Mouse (Mus musculus) limb, embryonic 12.5 days (tissue): ENCODE data around the gene Rai1. TPM values are rescaled to one million over a fixed set of nuclear protein-coding genes. Genes with fewer than 3 reads are reported as not detected.

Source experiments
- ATAC-seq: fragments of 200-750 bp; cut with Nextera tagmentation; 2 replicates; pipeline ENCODE4 v1.8.0; 2017; ENCODE audit warnings: low read depth, moderate TSS enrichment; ENCODE audit not compliant: insufficient number of reproducible peaks, insufficient read depth, low FRiP score, low TSS enrichment
- H3K27ac ChIP-seq: fragments of 300-500 bp; sonication (generic); 2 replicates; pipeline ENCODE4 v1.5.1; 2016; ENCODE audit warnings: mild to moderate bottlenecking, moderate library complexity
- H3K27me3 ChIP-seq: fragments of 300-500 bp; sonication (generic); 2 replicates; pipeline ENCODE4 v1.6.1; 2016; ENCODE audit warnings: mild to moderate bottlenecking, moderate library complexity
- H3K36me3 ChIP-seq: fragments of 300-500 bp; sonication (generic); 2 replicates; pipeline ENCODE4 v1.6.1; 2016; ENCODE audit warnings: mild to moderate bottlenecking, moderate library complexity
- H3K4me1 ChIP-seq: fragments of 300-500 bp; sonication (generic); replicated peaks from 2 replicates; pipeline ENCODE4 v1.6.1; 2016
- H3K4me2 ChIP-seq: fragments of 300-500 bp; sonication (generic); 2 replicates; pipeline ENCODE4 v1.6.1; 2016; ENCODE audit warnings: mild to moderate bottlenecking, moderate library complexity
- H3K4me3 ChIP-seq: fragments of 300-500 bp; sonication (generic); replicated peaks from 2 replicates; pipeline ENCODE4 v1.5.1; 2016; ENCODE audit warnings: mild to moderate bottlenecking
- H3K9ac ChIP-seq: fragments of 300-500 bp; sonication (generic); replicated peaks from 2 replicates; pipeline ENCODE4 v1.6.1; 2016; ENCODE audit warnings: mild to moderate bottlenecking, moderate library complexity
- H3K9me3 ChIP-seq: fragments of 300-500 bp; sonication (generic); 2 replicates; pipeline ENCODE4 v1.6.1; 2016; ENCODE audit warnings: mild to moderate bottlenecking, moderate library complexity
- WGBS: fragments of 180-500 bp; shearing (Covaris S2); methylation state at CpG from one replicate; pipeline ENCODE4 v1.1.7; 2016; 5-methylcytosine and 5-hydroxymethylcytosine counted together
- polyA plus RNA-seq: library from polyadenylated mRNA; unstranded; fragments of >200 nt; fragmentation: Nextera tagmentation; extraction: Ambion mirVana; gene quantifications from 2 replicates; pipeline ENCODE4 v1.2.1, GENCODE M21; 2016

Rai1 gene
- polyA plus RNA-seq, 1 experiment from 2014 or later: 36.2 TPM

DNA sequence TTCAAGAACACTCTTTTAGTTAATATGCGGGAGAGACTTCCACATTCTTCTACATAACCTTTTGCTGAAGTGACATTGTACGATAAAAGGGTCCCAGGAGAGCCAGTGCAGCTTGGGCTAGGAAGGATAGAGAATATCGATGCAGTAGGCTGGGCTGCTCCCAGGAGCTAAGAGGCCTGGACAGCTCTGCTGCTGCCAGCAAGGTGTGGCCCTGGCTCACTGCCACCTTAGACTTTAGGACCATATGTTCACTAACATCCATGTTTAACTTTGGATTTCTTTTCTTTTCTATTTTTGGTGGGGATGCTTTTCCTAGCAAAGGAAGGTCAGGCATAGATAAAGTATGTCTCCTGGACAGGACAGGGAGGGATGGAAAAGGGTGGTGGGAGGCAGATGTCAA, 44.3 kb downstream of the Rai1 start:
- H3K4me3 ChIP-seq: no peak overlapping the region
- no peaks in the 10 kb centered on the region for H3K27me3 ChIP-seq
- no peak overlapping the region for H3K9ac ChIP-seq
- no peak overlapping the region for H3K27ac ChIP-seq
- H3K36me3 ChIP-seq: peaks cover 92% of the 10 kb centered on the region
- H3K9me3 ChIP-seq: no peaks in the 10 kb centered on the region
- H3K4me2 ChIP-seq: no peak overlapping the region
- 90% methylated on average over 3 of the region's 3 CpGs for WGBS
- no peak for ATAC-seq
- H3K4me1 ChIP-seq: no peaks in the 10 kb centered on the region

DNA sequence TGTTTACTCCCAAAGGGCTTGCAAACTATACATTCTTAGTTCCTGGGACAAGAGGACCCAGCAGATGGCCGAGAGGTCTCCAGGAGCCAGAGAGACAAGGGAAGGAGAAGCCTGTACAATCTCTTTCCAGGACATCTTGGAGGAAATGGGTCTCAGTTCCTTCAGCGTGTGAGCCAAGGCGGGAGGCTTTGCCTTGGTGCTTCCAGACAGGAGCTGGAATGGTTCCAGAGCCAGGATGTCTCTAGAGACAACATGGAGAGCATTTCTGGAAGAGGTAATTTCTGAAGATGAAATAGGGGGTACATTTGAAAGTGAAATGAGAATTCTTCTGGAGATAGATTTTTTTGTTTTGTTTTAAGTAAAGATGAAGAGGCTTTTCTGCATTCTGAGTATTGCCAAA, 45.9 kb downstream of the Rai1 start:
- H3K9me3 ChIP-seq: no peaks in the 10 kb centered on the region
- no peak overlapping the region for H3K4me2 ChIP-seq
- ATAC-seq: no peak
- 92% methylated on average over 3 of the region's 3 CpGs for WGBS
- H3K27ac ChIP-seq: no peak overlapping the region
- peaks cover 90% of the 10 kb centered on the region for H3K36me3 ChIP-seq
- no peak overlapping the region for H3K4me3 ChIP-seq
- no peak overlapping the region for H3K9ac ChIP-seq
- H3K27me3 ChIP-seq: no peaks in the 10 kb centered on the region
- no peaks in the 10 kb centered on the region for H3K4me1 ChIP-seq

DNA sequence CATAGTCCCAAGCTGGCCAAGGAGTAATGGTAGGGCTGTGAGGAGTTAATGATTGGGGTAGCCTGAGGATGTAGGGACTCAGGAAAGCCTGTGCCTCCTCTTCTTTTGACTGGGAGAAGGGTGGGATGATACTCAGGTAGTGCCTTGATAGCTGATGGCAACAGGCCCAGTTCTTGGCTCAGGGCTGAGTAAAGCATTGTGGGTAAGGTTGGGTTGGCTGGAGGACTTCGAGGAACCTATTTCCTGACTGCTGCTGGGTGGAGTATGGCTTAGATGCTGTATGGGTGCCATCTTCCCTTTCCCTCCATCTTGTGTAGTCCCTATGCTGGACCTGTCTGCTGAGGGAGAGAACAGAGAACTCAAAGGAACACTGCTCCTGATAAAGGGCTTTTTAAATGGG, 47.5 kb downstream of the Rai1 start:
- Histone ChIP-seq H3K9me3 (no peaks in the 10 kb centered on the region), H3K9ac (no peak overlapping the region), H3K36me3 (peaks cover 85% of the 10 kb centered on the region), H3K4me2 (no peak overlapping the region), H3K27me3 (no peaks in the 10 kb centered on the region), H3K27ac (no peak overlapping the region), H3K4me3 (no peak overlapping the region), H3K4me1 (no peaks in the 10 kb centered on the region)
- ATAC-seq: no peak
- WGBS: 92% methylated on average over 1 of the region's 1 CpGs

DNA sequence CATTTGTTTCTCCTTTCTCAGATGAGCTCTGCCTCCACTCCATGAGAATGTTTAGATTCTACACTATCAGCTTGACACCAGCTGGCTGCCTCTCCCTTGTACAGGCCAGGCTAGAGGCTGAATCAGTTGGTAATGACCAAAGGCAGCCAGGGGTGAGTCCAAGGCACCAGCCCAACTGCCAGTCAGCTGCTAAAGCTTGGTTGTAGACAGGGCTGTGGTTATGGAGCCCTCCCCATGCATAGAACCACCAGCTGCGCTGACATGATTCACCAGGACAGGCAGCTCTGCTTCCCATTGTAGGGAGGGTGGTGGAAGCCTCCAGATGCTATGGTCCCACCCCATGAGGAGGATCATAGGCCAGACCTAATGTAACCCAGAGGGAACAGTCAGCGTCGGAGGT, 49.1 kb downstream of the Rai1 start:
- Histone ChIP-seq H3K27me3 (no peaks in the 10 kb centered on the region), H3K9me3 (no peaks in the 10 kb centered on the region), H3K27ac (no peak overlapping the region), H3K4me2 (no peak overlapping the region), H3K4me1 (no peaks in the 10 kb centered on the region), H3K4me3 (no peak overlapping the region), H3K9ac (no peak overlapping the region), H3K36me3 (peaks cover 71% of the 10 kb centered on the region)
- ATAC-seq: no peak
- WGBS: 82% methylated on average over 3 of the region's 3 CpGs

DNA sequence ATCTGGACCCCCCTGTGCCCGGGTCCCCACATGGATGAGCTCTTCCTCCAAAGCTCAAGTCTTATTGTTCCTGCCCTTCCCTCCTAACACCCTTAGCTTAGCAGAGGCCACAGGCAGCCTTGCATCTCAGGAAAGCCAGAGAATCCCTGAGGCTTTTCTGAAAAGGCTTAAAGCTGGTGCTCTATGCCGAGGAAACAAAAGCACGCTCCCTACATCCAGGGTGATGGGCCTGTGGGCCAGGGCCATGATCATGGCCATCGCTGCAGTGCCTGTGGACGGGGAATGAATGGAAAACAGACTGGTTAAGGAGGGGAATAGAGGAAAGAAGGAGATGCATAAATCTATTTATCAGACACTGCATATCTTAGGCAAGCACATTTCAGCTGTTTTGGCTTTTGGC, 50.9 kb downstream of the Rai1 start:
- no peaks in the 10 kb centered on the region for H3K9me3 ChIP-seq
- H3K4me2 ChIP-seq: no peak overlapping the region
- H3K36me3 ChIP-seq: peaks cover 60% of the 10 kb centered on the region
- no peak overlapping the region for H3K27ac ChIP-seq
- H3K9ac ChIP-seq: no peak overlapping the region
- H3K4me3 ChIP-seq: no peak overlapping the region
- 90% methylated on average over 5 of the region's 5 CpGs for WGBS
- peaks cover 8% of the 10 kb centered on the region; the same call in 1 of the 2 replicates for H3K4me1 ChIP-seq
- no peak for ATAC-seq
- no peaks in the 10 kb centered on the region for H3K27me3 ChIP-seq

DNA sequence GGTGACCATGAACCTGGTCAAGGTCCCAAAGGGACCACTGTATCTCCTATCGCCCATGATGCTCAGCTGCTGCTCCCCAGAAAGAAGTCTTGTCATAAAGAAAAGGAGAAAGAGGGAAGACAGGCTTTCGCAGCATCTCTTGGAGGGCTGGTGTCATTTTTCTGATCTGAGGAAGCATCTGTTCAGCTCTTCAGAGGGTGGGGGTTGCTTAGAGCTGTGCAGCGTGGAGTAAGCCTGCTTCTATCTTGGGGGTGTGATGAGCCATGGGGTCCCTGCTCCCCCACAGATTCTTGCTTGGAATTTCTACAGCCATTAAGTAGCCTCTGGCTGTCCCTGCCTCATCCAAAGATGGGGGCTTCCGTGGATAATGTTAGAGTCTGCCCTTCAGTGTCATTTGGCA, 53.5 kb downstream of the Rai1 start:
- Histone ChIP-seq H3K9ac (no peak overlapping the region), H3K36me3 (peaks cover 53% of the 10 kb centered on the region), H3K4me2 (no peak overlapping the region), H3K4me3 (no peak overlapping the region), H3K9me3 (no peaks in the 10 kb centered on the region), H3K27me3 (no peaks in the 10 kb centered on the region), H3K27ac (no peak overlapping the region), H3K4me1 (peaks cover 26% of the 10 kb centered on the region)
- WGBS: 85% methylated on average over 4 of the region's 4 CpGs
- no peak for ATAC-seq

DNA sequence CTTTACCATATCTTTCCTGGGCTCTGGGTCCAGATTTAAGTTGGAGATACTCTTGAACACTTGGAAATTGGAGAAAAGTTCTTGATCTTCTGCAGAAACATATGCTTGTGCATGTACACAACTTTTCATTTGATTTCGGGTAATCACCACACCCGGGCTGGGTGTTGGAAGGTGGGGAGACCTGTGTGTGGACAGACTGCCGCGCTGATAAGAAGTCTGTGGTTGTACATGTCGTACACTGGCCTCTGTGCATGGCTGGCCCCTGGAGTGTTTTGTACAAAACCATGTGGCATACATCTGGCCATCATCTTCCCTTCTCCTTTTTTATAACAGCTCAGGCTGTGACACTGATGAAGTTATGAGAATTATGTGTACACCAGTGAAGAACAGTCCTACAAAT, 55.1 kb downstream of the Rai1 start:
- H3K36me3 ChIP-seq: peaks cover 44% of the 10 kb centered on the region
- H3K4me3 ChIP-seq: no peak overlapping the region
- no peaks in the 10 kb centered on the region for H3K27me3 ChIP-seq
- H3K9me3 ChIP-seq: no peaks in the 10 kb centered on the region
- 0 out of 2 replicates have a peak overlapping the region, but pooled peaks have one; percentile 4 for H3K27ac ChIP-seq
- no peak overlapping the region for H3K4me2 ChIP-seq
- no peak for ATAC-seq
- 84% methylated on average over 5 of the region's 5 CpGs for WGBS
- H3K9ac ChIP-seq: no peak overlapping the region
- H3K4me1 ChIP-seq: peaks cover 42% of the 10 kb centered on the region

DNA sequence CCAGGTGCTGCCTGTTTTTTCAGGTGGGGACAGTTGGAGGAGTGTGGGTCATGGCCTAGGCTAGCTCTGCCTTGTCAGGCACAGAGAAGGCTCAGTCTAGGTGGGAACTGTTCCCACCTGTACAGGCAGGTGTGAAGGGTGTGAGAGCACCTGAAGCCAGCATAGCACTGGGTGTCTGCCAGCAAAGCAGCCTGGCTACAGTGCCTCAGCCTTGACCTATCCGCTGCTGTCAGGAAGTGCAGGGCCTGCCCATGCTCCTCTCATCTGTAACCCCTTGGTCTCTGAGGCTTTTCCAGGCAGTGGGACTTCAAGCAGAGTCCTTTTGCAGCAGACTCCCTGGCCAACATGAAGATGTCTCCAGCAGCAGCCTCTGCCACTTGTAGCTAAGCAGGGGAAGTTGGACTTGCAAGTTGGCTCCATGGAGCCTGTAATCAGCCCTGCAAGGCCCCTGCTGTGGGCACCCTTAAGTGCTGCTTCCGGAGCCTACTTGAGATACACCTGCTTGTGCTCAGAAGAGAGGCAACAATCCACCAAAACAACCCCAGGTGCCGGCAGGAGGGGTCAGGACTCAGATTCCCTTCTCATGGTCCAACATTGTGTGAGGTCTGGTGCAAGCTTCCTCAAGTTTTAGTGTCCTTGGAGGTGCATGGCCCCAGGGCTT, 55.8 kb downstream of the Rai1 start:
- peaks cover 40% of the 10 kb centered on the region for H3K36me3 ChIP-seq
- peaks cover 45% of the 10 kb centered on the region for H3K4me1 ChIP-seq
- no peak overlapping the region for H3K4me2 ChIP-seq
- no peaks in the 10 kb centered on the region for H3K9me3 ChIP-seq
- no peak for ATAC-seq
- 0 out of 2 replicates have a peak overlapping the region, but pooled peaks have one; percentile 4 for H3K27ac ChIP-seq
- WGBS: 65% methylated on average over 3 of the region's 3 CpGs
- no peak overlapping the region for H3K4me3 ChIP-seq
- no peaks in the 10 kb centered on the region for H3K27me3 ChIP-seq
- H3K9ac ChIP-seq: no peak overlapping the region

DNA sequence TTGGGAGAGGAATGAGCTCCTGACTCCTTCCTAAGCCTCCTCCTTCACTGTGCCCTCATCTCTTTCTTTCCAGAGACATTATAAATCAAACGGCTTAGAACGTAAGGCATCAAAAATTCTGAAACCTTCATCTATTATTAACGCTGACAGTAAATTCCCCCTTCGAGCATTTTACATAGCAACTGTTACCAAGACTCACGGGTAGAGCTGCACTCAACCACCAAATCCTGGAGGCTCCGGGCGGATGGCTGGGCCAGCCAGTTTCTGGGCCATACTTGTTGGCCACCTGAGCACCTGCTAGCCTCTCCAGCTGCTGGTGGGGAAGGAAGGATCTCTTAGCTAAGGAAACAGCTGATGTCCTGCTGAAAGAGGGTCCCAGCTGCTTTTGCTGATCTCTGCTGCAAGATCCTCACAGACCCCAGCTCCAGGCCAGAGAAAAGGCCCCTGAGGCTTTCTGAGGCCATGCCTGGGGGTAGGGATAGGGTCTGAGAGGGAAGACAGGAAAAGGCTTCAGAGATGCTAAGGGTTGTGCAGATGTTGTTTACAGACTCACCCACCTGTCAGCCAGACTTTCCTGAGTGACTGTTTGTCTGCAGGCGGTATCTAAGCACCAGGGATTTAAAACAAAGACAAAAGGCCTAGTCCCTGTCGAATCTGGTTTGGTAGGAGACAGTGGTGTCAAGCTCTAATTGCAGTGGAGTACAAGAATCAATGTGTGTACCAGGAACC, 56.5 kb downstream of the Rai1 start:
- Histone ChIP-seq H3K27ac (no peak overlapping the region), H3K4me1 (peaks cover 52% of the 10 kb centered on the region), H3K4me2 (no peak overlapping the region), H3K27me3 (no peaks in the 10 kb centered on the region), H3K4me3 (no peak overlapping the region), H3K9me3 (no peaks in the 10 kb centered on the region), H3K9ac (no peak overlapping the region), H3K36me3 (peaks cover 34% of the 10 kb centered on the region)
- no peak for ATAC-seq
- WGBS: 72% methylated on average over 9 of the region's 9 CpGs

DNA sequence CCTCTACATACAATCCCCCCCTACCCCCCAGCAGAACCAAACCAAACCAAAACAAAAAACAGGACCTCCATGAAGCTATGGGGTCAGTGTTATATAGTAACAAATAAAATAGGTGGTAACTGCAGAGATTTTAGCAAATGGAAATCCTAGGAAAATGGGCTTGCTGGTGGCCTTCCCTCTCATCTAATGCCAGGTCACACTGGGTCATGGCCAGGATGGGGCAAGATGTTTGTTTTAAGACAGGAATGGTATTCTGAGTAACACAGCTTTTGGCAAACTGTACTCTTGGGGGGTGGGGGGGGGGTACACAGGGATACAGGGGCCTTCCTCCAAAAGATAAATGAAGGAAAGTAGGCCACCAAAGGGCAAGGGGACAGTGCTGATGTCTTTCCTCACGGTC, 57.7 kb downstream of the Rai1 start:
- H3K9ac ChIP-seq: no peak overlapping the region
- H3K9me3 ChIP-seq: no peaks in the 10 kb centered on the region
- H3K27ac ChIP-seq: no peak overlapping the region
- 94% methylated on average over 1 of the region's 1 CpGs for WGBS
- peaks cover 61% of the 10 kb centered on the region for H3K4me1 ChIP-seq
- no peak overlapping the region for H3K4me3 ChIP-seq
- H3K4me2 ChIP-seq: no peak overlapping the region
- H3K36me3 ChIP-seq: peaks cover 35% of the 10 kb centered on the region
- H3K27me3 ChIP-seq: no peaks in the 10 kb centered on the region
- no peak for ATAC-seq

DNA sequence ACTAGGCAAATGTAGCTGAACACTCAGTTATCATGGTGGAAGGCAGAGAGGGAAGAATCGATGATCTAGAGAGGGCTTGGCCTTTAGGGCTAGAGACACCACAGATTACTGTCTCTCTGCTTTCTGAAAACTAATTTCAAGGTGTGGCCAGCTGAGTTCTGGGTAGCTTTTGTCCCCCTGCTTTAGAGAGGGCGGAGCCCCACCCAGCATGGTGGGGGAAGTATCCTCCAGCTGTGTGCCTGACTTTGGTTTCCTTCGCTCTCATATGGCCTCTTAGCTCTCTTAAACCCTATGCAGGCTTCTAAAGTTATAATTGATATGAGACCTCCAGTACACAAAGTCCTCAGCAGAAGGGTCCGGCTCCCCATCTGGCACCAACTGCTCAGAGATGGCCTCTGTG, 58.5 kb downstream of the Rai1 start:
- no peak for ATAC-seq
- WGBS: 95% methylated on average over 4 of the region's 4 CpGs
- no peaks in the 10 kb centered on the region for H3K27me3 ChIP-seq

More for the DNA sequence above, 58.5 kb downstream of the Rai1 start:
- Histone ChIP-seq H3K9me3 (no peaks in the 10 kb centered on the region), H3K4me1 (peaks cover 69% of the 10 kb centered on the region), H3K4me3 (no peak overlapping the region), H3K9ac (no peak overlapping the region), H3K36me3 (peaks cover 35% of the 10 kb centered on the region), H3K4me2 (no peak overlapping the region), H3K27ac (no peak overlapping the region; the same call in 1 of the 2 replicates)
